Mouse (Mus musculus): ENCODE measurements around the gene Ddi2. TPM values are rescaled to one million over a fixed set of nuclear protein-coding genes. Genes with fewer than 3 reads are reported as not detected.

The Ddi2 gene
- polyA plus RNA-seq, 1 experiment from 2014 or later: 21.7 TPM

DNA sequence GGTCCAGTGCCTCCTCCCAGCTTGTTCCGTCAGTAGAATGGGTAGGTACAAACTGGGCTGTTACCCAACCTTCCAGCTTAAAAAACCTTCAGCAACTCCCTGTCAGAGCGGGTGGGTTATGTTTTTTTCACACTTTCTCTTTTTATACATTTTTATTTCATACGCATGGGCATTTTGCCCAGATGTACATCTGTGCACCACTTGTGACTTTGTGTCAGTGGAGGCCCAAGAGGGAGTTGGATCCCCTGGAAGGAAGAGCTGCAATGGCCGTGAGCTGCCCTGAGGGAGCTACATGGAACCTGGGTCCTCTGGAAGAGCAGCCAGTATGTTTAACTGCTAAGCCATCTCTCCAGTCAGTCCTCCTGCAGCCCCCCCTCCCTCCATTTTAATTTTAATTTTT is 51.8 kb downstream of the Ddi2 start:
- no peak for TF ChIP-seq CTCF (IDR thresholded peaks at IDR 0.05; ENCODE audit: low read depth)
- no peak for TF ChIP-seq EP300 (IDR thresholded peaks at IDR 0.05; ENCODE audit: low read depth)
- DNase-seq (no peak), ATAC-seq (no peak)
- no peaks in the 10 kb centered on the region for H3K27me3 ChIP-seq (ENCODE audit: insufficient read depth, low read length)
- no peaks in the 10 kb centered on the region for H3K9me3 ChIP-seq (ENCODE audit: low read length)
- no peaks in the 10 kb centered on the region for H3K36me3 ChIP-seq (replicated peaks; ENCODE audit: insufficient read depth, low read length)
- H3K4me2 ChIP-seq (ENCODE audit: low read depth, low read length): no peak overlapping the region
- 79% methylated on average over 4 of the region's 4 CpGs for WGBS (ENCODE audit: insufficient replicate concordance)
- H3K27ac ChIP-seq (ENCODE audit: low read depth): no peak overlapping the region
- no peak overlapping the region for H3K4me3 ChIP-seq (ENCODE audit: low read depth, low read length)
- no peak overlapping the region for H3K9ac ChIP-seq (replicated peaks)
- no peaks in the 10 kb centered on the region for H3K4me1 ChIP-seq (ENCODE audit: insufficient read depth)

DNA sequence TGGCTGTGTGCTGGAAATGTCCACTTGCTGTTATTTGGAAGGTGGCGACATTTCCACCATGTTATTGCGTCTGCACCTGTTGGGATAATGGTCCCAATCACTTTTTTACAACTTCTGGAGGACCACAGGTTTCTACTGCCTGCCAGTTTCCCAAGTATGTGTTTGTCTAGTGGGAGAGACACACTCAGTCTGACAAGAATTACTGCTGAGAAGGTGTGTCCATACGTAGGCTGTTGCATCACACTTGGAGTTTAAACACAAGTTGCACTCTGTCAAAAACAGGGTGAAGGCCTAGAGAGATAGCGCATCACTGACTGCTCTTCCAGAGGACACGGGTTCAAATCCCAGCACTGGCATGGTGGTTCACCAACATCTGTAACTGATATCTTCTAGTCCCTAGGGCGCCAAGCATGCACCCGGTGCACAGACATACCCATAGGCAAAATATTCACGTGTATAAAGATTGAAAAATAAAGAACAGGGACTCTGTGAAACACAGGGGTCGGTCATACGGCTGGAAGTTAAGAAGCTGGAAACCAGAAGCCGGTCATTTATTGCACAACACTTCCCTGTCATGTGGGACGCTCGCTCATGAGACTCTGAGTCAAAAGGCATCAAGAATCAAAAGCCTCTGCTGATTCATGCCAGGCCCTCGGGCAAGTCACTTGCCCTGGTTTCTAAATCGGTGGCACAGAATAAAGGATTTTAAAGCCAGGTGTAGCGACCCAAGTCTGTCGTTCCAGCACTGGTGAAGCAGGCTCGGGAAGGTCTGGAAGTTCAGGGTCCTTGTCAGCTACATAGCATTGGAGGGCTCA is 53.1 kb downstream of the Ddi2 start:
- Histone ChIP-seq H3K27ac (ENCODE audit: low read depth) (no peak overlapping the region), H3K4me1 (ENCODE audit: insufficient read depth) (no peaks in the 10 kb centered on the region), H3K27me3 (ENCODE audit: insufficient read depth, low read length) (no peaks in the 10 kb centered on the region), H3K9me3 (ENCODE audit: low read length) (no peaks in the 10 kb centered on the region), H3K9ac (replicated peaks) (no peak overlapping the region), H3K4me2 (ENCODE audit: low read depth, low read length) (no peak overlapping the region), H3K36me3 (replicated peaks; ENCODE audit: insufficient read depth, low read length) (no peaks in the 10 kb centered on the region), H3K4me3 (ENCODE audit: low read depth, low read length) (no peak overlapping the region)
- ATAC-seq (peak; percentile 50; the same call in 1 of the 2 replicates), DNase-seq (no peak)
- whole genome bisulfite sequencing (ENCODE audit: insufficient replicate concordance): 59% methylated on average over 18 of the region's 18 CpGs
- no peak for TF ChIP-seq CTCF (IDR thresholded peaks at IDR 0.05; ENCODE audit: low read depth)
- TF ChIP-seq EP300 (IDR thresholded peaks at IDR 0.05; ENCODE audit: low read depth): no peak

DNA sequence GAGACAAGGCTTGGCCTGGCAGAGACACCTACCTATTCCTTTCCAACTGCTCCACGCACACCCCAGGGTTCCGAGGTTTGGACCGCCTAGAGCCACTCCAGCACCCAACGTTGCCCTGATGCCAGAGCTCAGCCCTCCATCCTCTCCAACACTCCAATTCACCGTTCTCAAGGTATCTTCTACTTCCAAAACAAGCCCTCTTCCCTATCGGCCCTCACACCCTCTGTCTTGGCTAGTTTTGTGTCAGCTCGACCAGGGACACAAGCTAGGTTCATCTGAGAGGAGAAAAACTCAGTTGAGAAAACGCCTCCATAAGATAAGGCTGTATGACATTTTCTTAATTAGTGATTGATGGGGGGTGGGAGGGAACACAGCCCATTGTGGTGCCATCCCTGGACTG is 58.4 kb downstream of the Ddi2 start, which contains the start of gene Plekhm2:
TSS of gene Plekhm2 (minus strand) at position 101 of the 400 bp plus-strand sequence.
- peak within 1 kb of the TSS; percentile 90 for H3K4me2 ChIP-seq (ENCODE audit: low read depth, low read length)
- H3K9me3 ChIP-seq (ENCODE audit: low read length): no peaks in the 10 kb centered on the region
- peak within 1 kb of the TSS; percentile 85 for H3K4me3 ChIP-seq (ENCODE audit: low read depth, low read length)
- TF ChIP-seq EP300 (IDR thresholded peaks at IDR 0.05; ENCODE audit: low read depth): no peak
- no peak for TF ChIP-seq CTCF (IDR thresholded peaks at IDR 0.05; ENCODE audit: low read depth)
- H3K4me1 ChIP-seq (ENCODE audit: insufficient read depth): peaks cover 13% of the 10 kb centered on the region
- peak within 1 kb of the TSS; percentile 90 for H3K9ac ChIP-seq (replicated peaks)
- no peak for DNase-seq
- peak within 1 kb of the TSS; percentile 81 for H3K27ac ChIP-seq (ENCODE audit: low read depth)
- no peaks in the 10 kb centered on the region for H3K27me3 ChIP-seq (ENCODE audit: insufficient read depth, low read length)
- no peak for ATAC-seq
- H3K36me3 ChIP-seq (replicated peaks; ENCODE audit: insufficient read depth, low read length): no peaks in the 10 kb centered on the region
- WGBS (ENCODE audit: insufficient replicate concordance): 66% methylated on average over 8 of the region's 8 CpGs

DNA sequence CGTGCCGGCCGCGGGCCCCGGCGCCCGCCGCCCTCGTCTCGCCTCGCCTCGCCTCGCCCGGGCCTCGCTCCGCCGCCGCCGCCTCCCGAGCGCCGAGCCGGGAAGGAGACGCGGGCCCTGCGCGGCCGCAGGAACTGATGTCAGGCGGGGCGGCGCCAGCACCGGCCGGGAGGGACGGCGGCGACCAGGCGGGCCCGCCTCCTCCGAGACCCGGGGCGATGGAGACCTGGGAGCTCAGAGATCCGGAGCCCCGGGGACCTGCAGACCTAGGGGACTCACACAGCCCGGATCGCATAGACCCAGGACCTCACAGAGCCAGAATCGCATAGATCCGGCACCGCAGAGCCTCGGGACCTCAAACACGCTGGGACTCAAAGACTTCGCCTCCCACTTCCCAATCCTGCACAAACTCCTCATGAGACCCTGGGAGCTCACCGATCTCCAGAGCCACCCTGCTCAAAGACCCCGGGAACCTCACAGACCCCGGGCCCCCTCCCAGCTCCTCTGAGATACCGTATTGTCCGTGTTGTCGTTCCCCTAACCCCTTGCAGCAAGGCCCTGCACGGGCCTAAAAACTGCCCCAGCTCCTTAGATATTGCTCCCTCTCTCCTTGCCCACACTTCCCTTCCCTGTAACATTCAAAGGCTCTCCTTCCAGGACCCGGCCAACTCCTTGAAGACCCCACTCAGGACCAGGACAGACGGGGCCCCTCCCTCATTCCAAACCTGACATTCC is 59.0 kb downstream of the Ddi2 start:
- WGBS (ENCODE audit: insufficient replicate concordance): 3% methylated on average over 39 of the region's 60 CpGs
- peak overlapping the region; percentile 81 for H3K27ac ChIP-seq (ENCODE audit: low read depth)
- ATAC-seq: peak; percentile 84

DNA sequence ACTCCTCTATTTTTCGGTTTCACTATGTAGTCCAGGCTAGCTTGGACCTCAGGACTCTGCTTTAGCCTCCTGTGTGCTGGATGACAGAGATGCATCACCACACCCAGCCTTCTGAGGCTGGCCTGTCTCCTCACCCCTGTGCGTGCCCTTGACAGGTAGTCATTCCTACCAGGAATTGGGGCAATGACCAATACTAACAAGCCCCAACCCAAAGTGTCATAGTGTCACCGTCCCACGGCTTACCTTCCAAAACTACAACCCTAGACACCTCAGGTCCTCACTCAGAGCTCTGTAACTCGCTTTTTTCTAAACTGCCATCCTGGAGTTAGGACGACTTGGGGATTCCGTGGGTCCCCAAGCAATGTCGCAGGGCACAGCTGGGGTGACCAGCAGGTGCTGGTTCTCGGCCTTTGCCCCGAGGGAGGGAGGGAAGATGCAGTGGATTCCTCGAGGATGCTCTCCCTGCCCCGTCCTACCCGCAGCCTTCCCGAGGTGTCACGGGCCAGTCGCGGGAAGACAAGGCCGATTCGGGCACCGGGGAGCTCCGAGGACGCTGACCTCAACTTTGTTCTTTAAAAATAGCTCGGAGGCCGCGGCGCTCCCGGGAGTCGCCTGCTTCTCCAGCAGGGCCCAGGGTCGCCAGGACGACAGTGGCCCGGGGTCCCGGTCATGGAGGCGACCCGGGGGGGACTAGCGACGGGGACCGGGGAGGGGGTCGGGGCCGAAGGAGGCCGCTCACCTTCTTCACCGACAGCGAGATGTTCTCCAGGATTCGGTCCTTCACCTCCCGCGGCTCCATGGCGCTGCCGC is 59.9 kb downstream of the Ddi2 start:
- Histone ChIP-seq H3K9ac (replicated peaks) (peak overlapping the region; percentile 90), H3K27me3 (ENCODE audit: insufficient read depth, low read length) (no peaks in the 10 kb centered on the region), H3K4me3 (ENCODE audit: low read depth, low read length) (peak overlapping the region; percentile 85), H3K36me3 (replicated peaks; ENCODE audit: insufficient read depth, low read length) (no peaks in the 10 kb centered on the region), H3K4me1 (ENCODE audit: insufficient read depth) (peaks cover 13% of the 10 kb centered on the region), H3K27ac (ENCODE audit: low read depth) (peak overlapping the region; percentile 81), H3K9me3 (ENCODE audit: low read length) (no peaks in the 10 kb centered on the region), H3K4me2 (ENCODE audit: low read depth, low read length) (peak overlapping the region; percentile 90)
- peak; percentile 46 for ATAC-seq
- 4% methylated on average over 44 of the region's 47 CpGs for WGBS (ENCODE audit: insufficient replicate concordance)
- peak; percentile 47 for DNase-seq
- no peak for TF ChIP-seq CTCF (IDR thresholded peaks at IDR 0.05; ENCODE audit: low read depth)
- TF ChIP-seq EP300 (IDR thresholded peaks at IDR 0.05; ENCODE audit: low read depth): no peak

More for the DNA sequence above, 59.0 kb downstream of the Ddi2 start:
- Histone ChIP-seq H3K4me2 (ENCODE audit: low read depth, low read length) (peak overlapping the region; percentile 90), H3K36me3 (replicated peaks; ENCODE audit: insufficient read depth, low read length) (no peaks in the 10 kb centered on the region), H3K4me3 (ENCODE audit: low read depth, low read length) (peak overlapping the region; percentile 85), H3K9me3 (ENCODE audit: low read length) (no peaks in the 10 kb centered on the region), H3K9ac (replicated peaks) (peak overlapping the region; percentile 90), H3K4me1 (ENCODE audit: insufficient read depth) (peaks cover 13% of the 10 kb centered on the region), H3K27me3 (ENCODE audit: insufficient read depth, low read length) (no peaks in the 10 kb centered on the region)
- TF ChIP-seq CTCF (IDR thresholded peaks at IDR 0.05; ENCODE audit: low read depth) (no peak), EP300 (IDR thresholded peaks at IDR 0.05; ENCODE audit: low read depth) (no peak)
- peak; percentile 80 for DNase-seq

All from liver, postnatal 0 days (tissue).